Mouse (Mus musculus) embryonic facial prominence, embryonic 11.5 days (tissue): ENCODE results near the gene Ccl6. TPM values are rescaled to one million over a fixed set of nuclear protein-coding genes. Genes with fewer than 3 reads are reported as not detected.

Experiments used
- ATAC-seq: fragments of 200-750 bp; cut with Nextera tagmentation; replicated peaks from 2 replicates; pipeline ENCODE4 v1.8.0; 2017; ENCODE audit warnings: low read depth; ENCODE audit not compliant: insufficient number of reproducible peaks, low FRiP score, low TSS enrichment
- DNase-seq: peaks from one replicate; pipeline ENCODE4 v3.0.0-alpha.2; 2015; ENCODE audit warnings: low spot score
- H3K27ac ChIP-seq: fragments of 300-500 bp; sonication (generic); replicated peaks from 2 replicates; pipeline ENCODE4 v1.5.1; 2014; ENCODE audit warnings: mild to moderate bottlenecking, low read depth, low read length, control low read depth
- H3K27me3 ChIP-seq: fragments of 300-500 bp; sonication (generic); 2 replicates; pipeline ENCODE4 v1.6.1; 2014; ENCODE audit warnings: mild to moderate bottlenecking, low read length, moderate library complexity, mixed read lengths; ENCODE audit not compliant: control insufficient read depth, insufficient read depth
- H3K36me3 ChIP-seq: fragments of 300-500 bp; sonication (generic); replicated peaks from 2 replicates; pipeline ENCODE4 v1.6.1; 2014; ENCODE audit warnings: low read depth, mild to moderate bottlenecking, low read length, moderate library complexity, mixed read lengths; ENCODE audit not compliant: control insufficient read depth, insufficient read depth
- H3K4me1 ChIP-seq: fragments of 300-500 bp; sonication (generic); 2 replicates; pipeline ENCODE4 v1.6.1; 2014; ENCODE audit warnings: low read length, mixed read lengths; ENCODE audit not compliant: control insufficient read depth, insufficient read depth
- H3K4me2 ChIP-seq: fragments of 300-500 bp; sonication (generic); 2 replicates; pipeline ENCODE4 v1.6.1; 2014; ENCODE audit warnings: low read depth, mild to moderate bottlenecking, control low read depth, low read length, moderate library complexity
- H3K4me3 ChIP-seq: fragments of 300-500 bp; sonication (generic); 2 replicates; pipeline ENCODE4 v1.5.1; 2014; ENCODE audit warnings: low read depth, low read length, control low read depth
- H3K9ac ChIP-seq: fragments of 300-500 bp; sonication (generic); replicated peaks from 2 replicates; pipeline ENCODE4 v1.6.1; 2014; ENCODE audit warnings: mild to moderate bottlenecking, control low read depth, low read length
- H3K9me3 ChIP-seq: fragments of 300-500 bp; sonication (generic); replicated peaks from 2 replicates; pipeline ENCODE4 v1.6.1; 2016; ENCODE audit warnings: mild to moderate bottlenecking, low read length, inconsistent platforms, mixed read lengths; ENCODE audit not compliant: control insufficient read depth
- WGBS: fragments of 180-500 bp; shearing (Covaris S2); extraction: QIAGEN DNeasy Blood & Tissue Kit; methylation state at CpG from one replicate; pipeline ENCODE4 v1.1.7; 2014; 5-methylcytosine and 5-hydroxymethylcytosine counted together
- polyA plus RNA-seq: library from polyadenylated mRNA; unstranded; fragments of >200 nt; fragmentation: Nextera tagmentation; extraction: Ambion mirVana; gene quantifications from 2 replicates; pipeline ENCODE4 v1.2.1, GENCODE M21; 2014

Gene Ccl6
- polyA plus RNA-seq, 1 experiment from 2014 or later = 3.1 TPM

DNA sequence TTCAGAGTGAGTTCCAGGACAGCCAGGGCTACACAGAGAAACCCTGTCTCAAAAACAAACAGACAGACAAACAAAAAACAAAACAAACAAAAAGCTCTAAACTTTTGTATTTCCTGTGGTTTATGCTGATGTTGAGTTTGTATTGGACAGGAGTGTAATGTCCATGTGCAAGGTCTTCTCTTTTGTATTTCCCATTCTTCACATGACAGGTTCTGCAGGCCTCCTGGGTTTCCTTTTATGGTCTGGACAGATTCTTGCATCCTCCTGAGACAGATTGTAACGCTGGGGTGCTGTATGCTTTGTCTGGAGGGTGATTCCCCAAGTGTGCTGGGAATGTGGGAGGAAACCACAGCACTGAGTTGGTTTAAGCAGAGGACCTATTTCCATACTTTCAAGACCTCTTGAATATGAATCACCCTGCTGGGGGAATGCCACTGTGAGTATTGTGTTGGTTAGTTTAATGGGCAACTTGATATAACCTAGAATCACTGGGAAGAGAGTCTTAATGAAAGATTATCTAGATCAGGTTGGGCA lies 12.1 kb downstream of the Ccl6 start:
- Histone ChIP-seq H3K27ac (no peak overlapping the region), H3K4me2 (no peak overlapping the region), H3K4me3 (no peak overlapping the region), H3K36me3 (no peaks in the 10 kb centered on the region), H3K9me3 (no peaks in the 10 kb centered on the region), H3K27me3 (no peaks in the 10 kb centered on the region), H3K4me1 (no peaks in the 10 kb centered on the region), H3K9ac (no peak overlapping the region)
- ATAC-seq = no peak
- WGBS = 69% methylated on average over 1 of the region's 1 CpGs
- DNase-seq = no peak

DNA sequence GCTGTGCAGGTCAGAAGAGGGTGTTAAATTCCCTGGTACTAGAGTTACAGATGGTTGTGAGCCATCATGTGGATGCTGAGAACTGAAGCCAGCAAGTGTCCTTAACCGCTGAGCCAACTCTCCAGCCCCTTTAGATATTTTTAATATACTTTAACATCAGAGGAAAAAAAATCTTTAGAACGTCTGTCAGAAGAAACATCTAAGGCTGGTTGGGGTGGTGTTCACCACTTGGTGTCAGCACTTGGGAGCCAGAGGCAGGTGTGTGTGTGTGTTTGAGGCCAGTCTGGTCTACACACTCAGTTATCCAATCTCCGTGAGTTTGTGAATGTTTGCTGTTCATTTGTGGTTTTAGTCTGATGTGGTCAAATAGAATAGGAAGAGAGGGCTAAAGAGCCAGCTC lies 13.9 kb downstream of the Ccl6 start:
- no peak overlapping the region for H3K9ac ChIP-seq
- no peaks in the 10 kb centered on the region for H3K9me3 ChIP-seq
- no peak for ATAC-seq
- no peaks in the 10 kb centered on the region for H3K4me1 ChIP-seq
- no peak overlapping the region for H3K27ac ChIP-seq
- no peak overlapping the region for H3K4me3 ChIP-seq
- no peak overlapping the region for H3K4me2 ChIP-seq
- WGBS = 82% methylated on average over 3 of the region's 3 CpGs
- no peaks in the 10 kb centered on the region for H3K36me3 ChIP-seq
- H3K27me3 ChIP-seq = no peaks in the 10 kb centered on the region
- DNase-seq = no peak

DNA sequence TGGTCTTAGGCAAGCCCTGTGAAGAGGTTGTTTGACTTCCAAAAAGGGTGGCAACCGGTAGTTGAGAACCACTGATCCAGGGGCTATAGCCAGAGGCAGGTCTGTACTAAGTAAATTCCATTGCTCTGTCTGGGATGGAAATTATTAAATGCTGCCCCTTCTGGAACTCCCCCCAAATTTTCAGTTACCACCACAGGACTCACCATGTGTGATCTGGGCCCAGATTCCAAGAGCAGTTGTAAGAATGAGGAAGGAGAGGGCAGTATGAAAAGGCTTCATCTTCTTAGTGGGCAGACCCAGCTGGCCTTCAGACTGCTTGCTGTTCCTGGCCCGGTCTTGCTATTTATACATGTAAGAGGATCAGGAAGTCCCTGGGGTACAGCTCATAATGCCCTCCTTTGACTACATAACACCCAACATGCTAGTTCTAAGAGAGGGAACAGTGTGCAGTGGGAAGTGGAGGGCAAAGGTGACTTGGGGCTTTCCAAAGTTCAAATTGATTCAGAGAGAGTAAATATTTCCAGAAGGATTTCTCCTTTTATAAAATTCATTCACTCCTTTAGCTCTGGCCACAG lies 14.6 kb downstream of the Ccl6 start, which contains the start of gene Ccl9:
TSS of gene Ccl9 (minus strand) at position 451 of the 575 bp plus-strand sequence.
- no peaks in the 10 kb centered on the region for H3K4me1 ChIP-seq
- H3K27me3 ChIP-seq = no peaks in the 10 kb centered on the region
- H3K4me3 ChIP-seq = no peak within 1 kb of the TSS
- no peak within 1 kb of the TSS for H3K4me2 ChIP-seq
- H3K9me3 ChIP-seq = no peaks in the 10 kb centered on the region
- H3K27ac ChIP-seq = no peak within 1 kb of the TSS
- no peak within 1 kb of the TSS for H3K9ac ChIP-seq
- no peaks in the 10 kb centered on the region for H3K36me3 ChIP-seq
- 35% methylated on average over 2 of the region's 2 CpGs for WGBS
- ATAC-seq (no peak), DNase-seq (no peak)

DNA sequence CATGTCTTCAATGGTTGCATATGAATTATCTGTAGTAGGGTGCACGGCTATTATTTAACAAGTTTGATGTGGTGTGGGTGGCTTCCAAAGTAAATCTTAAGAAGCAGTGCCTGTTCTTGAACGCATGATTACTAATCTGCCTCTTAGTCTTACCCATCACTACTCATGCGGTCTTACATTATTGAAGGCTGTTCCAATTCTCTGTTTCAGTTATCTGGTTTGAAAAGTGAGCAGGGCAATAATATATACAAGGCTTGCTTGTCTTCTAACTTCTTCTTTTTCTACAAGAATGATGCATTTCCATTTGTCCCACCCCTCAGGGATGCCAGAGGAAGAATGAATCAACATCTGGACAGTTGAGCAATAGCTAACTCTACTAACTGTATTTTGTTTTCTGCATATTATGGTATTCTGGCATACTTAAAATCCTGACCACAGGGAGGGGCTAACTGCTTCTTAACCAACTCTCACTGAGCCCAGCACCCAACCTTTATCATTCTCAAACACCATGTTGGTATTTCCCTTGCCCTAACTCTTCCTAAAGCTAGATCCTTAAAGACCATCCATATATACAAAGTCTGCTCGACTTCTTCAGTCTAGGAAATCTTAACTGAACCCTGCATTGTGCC lies 15.8 kb downstream of the Ccl6 start:
- DNase-seq (no peak), ATAC-seq (no peak)
- Histone ChIP-seq H3K27me3 (no peaks in the 10 kb centered on the region), H3K4me1 (no peaks in the 10 kb centered on the region), H3K4me2 (no peak overlapping the region), H3K4me3 (no peak overlapping the region), H3K9ac (no peak overlapping the region), H3K9me3 (no peaks in the 10 kb centered on the region), H3K36me3 (no peaks in the 10 kb centered on the region), H3K27ac (no peak overlapping the region)
- WGBS = 87% methylated on average over 4 of the region's 4 CpGs

DNA sequence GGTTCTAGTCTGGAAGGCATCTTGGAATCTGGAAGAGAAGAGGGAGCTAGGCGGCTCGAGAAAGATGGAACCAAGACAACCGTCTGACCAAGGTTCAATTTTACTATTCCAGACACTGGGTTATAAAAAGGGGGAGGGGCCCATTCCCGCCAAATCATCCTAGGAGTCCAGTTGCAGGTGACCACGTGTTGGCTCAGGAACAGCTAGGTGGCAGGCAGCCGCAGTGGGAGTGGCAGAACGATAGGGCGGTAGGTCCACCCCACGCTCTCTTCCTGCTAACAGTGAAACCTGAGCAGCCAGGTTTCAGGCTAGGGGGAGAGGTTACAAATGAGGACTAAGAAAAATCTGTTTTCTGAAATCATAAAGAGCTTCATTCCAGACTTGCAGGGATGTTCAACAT lies 20.1 kb downstream of the Ccl6 start:
- 65% methylated on average over 9 of the region's 9 CpGs for WGBS
- DNase-seq (no peak), ATAC-seq (no peak)
- H3K4me3 ChIP-seq = no peak overlapping the region
- no peak overlapping the region for H3K27ac ChIP-seq
- no peaks in the 10 kb centered on the region for H3K27me3 ChIP-seq
- no peaks in the 10 kb centered on the region for H3K4me1 ChIP-seq
- H3K9me3 ChIP-seq = no peaks in the 10 kb centered on the region
- H3K4me2 ChIP-seq = no peak overlapping the region
- H3K9ac ChIP-seq = no peak overlapping the region
- H3K36me3 ChIP-seq = no peaks in the 10 kb centered on the region

DNA sequence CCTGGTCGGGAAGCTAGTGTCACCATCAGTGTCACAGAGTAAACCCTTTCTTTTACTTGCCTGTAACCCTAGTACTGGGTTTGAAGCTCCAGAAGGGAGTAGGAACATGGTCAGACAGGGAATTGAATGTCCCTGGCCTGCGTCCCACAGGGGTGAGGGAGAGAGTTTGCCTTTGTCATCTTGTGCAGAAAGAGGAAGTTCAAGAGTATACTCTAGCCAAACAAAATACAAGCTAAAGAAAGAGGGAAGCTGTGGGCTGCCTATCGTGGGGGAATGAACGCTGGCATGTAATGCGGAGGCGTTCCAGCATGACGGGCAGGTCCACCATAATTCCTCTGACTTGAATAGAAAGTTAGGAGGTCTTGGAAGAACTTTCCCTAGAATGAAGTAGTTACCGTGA lies 20.7 kb downstream of the Ccl6 start:
- Histone ChIP-seq H3K4me1 (no peaks in the 10 kb centered on the region), H3K9ac (no peak overlapping the region), H3K4me3 (no peak overlapping the region), H3K36me3 (no peaks in the 10 kb centered on the region), H3K4me2 (no peak overlapping the region), H3K27ac (no peak overlapping the region), H3K9me3 (no peaks in the 10 kb centered on the region), H3K27me3 (no peaks in the 10 kb centered on the region)
- WGBS = 91% methylated on average over 8 of the region's 8 CpGs
- ATAC-seq (no peak), DNase-seq (no peak)

DNA sequence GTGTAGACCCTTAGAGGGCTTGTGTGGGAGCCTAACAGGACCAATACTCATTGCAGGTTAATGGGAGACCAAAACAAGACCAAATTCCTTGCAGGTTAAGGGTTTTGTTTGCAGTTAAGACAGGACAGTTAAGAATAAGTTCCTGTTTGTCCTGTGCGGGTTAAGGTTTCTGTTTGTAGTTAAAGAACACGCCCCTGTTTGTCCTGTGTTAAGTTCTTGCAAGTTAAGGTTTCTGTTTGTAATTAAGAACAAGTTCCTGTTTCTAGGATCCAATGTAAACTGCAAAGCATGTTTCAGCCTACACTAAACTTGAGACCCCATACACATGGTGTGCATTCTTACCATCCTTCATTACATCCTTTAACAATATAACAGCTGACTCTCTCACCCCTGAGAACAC lies 22.7 kb downstream of the Ccl6 start:
- DNase-seq (no peak), ATAC-seq (no peak)
- Histone ChIP-seq H3K4me1 (no peaks in the 10 kb centered on the region), H3K4me3 (no peak overlapping the region), H3K9ac (no peak overlapping the region), H3K9me3 (no peaks in the 10 kb centered on the region), H3K27ac (no peak overlapping the region), H3K36me3 (no peaks in the 10 kb centered on the region), H3K4me2 (no peak overlapping the region), H3K27me3 (no peaks in the 10 kb centered on the region)
- WGBS = 70% methylated on average over 2 of the region's 2 CpGs

DNA sequence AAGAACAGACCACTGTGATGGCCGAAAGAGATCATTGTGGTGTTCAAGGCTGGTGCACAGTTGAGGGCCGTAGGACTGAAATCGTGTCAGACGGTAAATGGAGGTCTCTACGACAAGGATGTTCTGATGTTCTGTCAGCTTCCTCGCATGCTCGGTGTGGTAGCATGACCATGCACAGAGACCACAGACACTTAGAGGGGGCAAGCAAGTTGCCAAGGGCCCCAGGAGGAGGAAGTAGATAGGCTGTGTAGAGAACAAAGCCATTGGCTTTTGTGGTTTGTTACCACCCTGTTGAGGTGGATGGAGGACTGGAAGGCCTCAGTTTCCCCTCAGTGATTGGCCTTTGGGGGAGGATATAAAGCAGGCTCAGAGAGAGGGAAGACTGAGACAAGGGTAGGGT lies 23.6 kb downstream of the Ccl6 start:
- Histone ChIP-seq H3K9ac (no peak overlapping the region), H3K27me3 (no peaks in the 10 kb centered on the region), H3K4me2 (no peak overlapping the region), H3K27ac (no peak overlapping the region), H3K4me1 (no peaks in the 10 kb centered on the region), H3K4me3 (no peak overlapping the region), H3K36me3 (no peaks in the 10 kb centered on the region), H3K9me3 (no peaks in the 10 kb centered on the region)
- no peak for ATAC-seq
- no peak for DNase-seq
- WGBS = 94% methylated on average over 7 of the region's 7 CpGs
